Mouse (Mus musculus) forebrain, embryonic 11.5 days (tissue): Measurements from ENCODE around the gene Gm4131. TPM values are rescaled to one million over a fixed set of nuclear protein-coding genes. Genes with fewer than 3 reads are reported as not detected.

Experiments used
- ATAC-seq: fragments of 200-750 bp; cut with Nextera tagmentation; replicated peaks from 2 replicates; pipeline ENCODE4 v1.8.0; 2017; ENCODE audit warnings: moderate TSS enrichment; ENCODE audit not compliant: low FRiP score
- DNase-seq: peaks from one replicate; pipeline ENCODE4 v3.0.0-alpha.2; 2017; ENCODE audit warnings: low spot score
- H3K27ac ChIP-seq: fragments of 300-500 bp; sonication (generic); 2 replicates; pipeline ENCODE4 v1.5.1; 2014; ENCODE audit warnings: low read depth, low read length
- H3K27me3 ChIP-seq: fragments of 300-500 bp; sonication (generic); 2 replicates; pipeline ENCODE4 v1.6.1; 2014; ENCODE audit warnings: mild to moderate bottlenecking, low read length, mixed read lengths; ENCODE audit not compliant: control insufficient read depth, insufficient read depth
- H3K36me3 ChIP-seq: fragments of 300-500 bp; sonication (generic); 2 replicates; pipeline ENCODE4 v1.6.1; 2014; ENCODE audit warnings: mild to moderate bottlenecking, low read length, moderate library complexity, mixed read lengths; ENCODE audit not compliant: control insufficient read depth, insufficient read depth
- H3K4me1 ChIP-seq: fragments of 300-500 bp; sonication (generic); replicated peaks from 2 replicates; pipeline ENCODE4 v1.6.1; 2014; ENCODE audit warnings: low read length, mixed read lengths; ENCODE audit not compliant: control insufficient read depth, insufficient read depth
- H3K4me2 ChIP-seq: fragments of 300-500 bp; sonication (generic); 2 replicates; pipeline ENCODE4 v1.6.1; 2014; ENCODE audit warnings: low read depth, mild to moderate bottlenecking, low read length, moderate library complexity, mixed read lengths; ENCODE audit not compliant: severe bottlenecking
- H3K4me3 ChIP-seq: fragments of 300-500 bp; sonication (generic); 2 replicates; pipeline ENCODE4 v1.5.1; 2014; ENCODE audit warnings: low read depth, low read length
- H3K9ac ChIP-seq: fragments of 300-500 bp; sonication (generic); 2 replicates; pipeline ENCODE4 v1.6.1; 2014; ENCODE audit warnings: low read length
- H3K9me3 ChIP-seq: fragments of 300-500 bp; sonication (generic); 2 replicates; pipeline ENCODE4 v1.6.1; 2016; ENCODE audit warnings: low read length, mixed read lengths; ENCODE audit not compliant: control insufficient read depth
- WGBS: fragments of 180-500 bp; shearing (Covaris S2); extraction: QIAGEN DNeasy Blood & Tissue Kit; methylation state at CpG from one replicate; pipeline ENCODE4 v1.1.7; 2014; 5-methylcytosine and 5-hydroxymethylcytosine counted together
- polyA plus RNA-seq: library from polyadenylated mRNA; unstranded; fragments of >200 nt; fragmentation: Nextera tagmentation; extraction: Ambion mirVana; gene quantifications from 2 replicates; pipeline ENCODE4 v1.2.1, GENCODE M21; 2014

The Gm4131 gene
- polyA plus RNA-seq, 1 experiment from 2014 or later: not detected

- Histone ChIP-seq H3K27me3 (no peaks in the 10 kb centered on the region), H3K36me3 (no peaks in the 10 kb centered on the region), H3K4me2 (no peak overlapping the region), H3K4me3 (no peak overlapping the region), H3K4me1 (no peaks in the 10 kb centered on the region), H3K9me3 (no peaks in the 10 kb centered on the region), H3K9ac (no peak overlapping the region), H3K27ac (no peak overlapping the region)
- ATAC-seq: no peak
- 82% methylated on average over 5 of the region's 5 CpGs for WGBS
- no peak for DNase-seq
Observed at GRCm38 (mm10) chr14:62493456-62493855, 73.3 kb downstream of the Gm4131 start.

- H3K36me3 ChIP-seq: no peaks in the 10 kb centered on the region
- no peak overlapping the region for H3K4me2 ChIP-seq
- WGBS: 39% methylated on average over 16 of the region's 16 CpGs
- no peak overlapping the region for H3K4me3 ChIP-seq
- H3K4me1 ChIP-seq: no peaks in the 10 kb centered on the region
- H3K9me3 ChIP-seq: no peaks in the 10 kb centered on the region
- H3K27ac ChIP-seq: no peak overlapping the region
- H3K27me3 ChIP-seq: no peaks in the 10 kb centered on the region
- ATAC-seq (peak; percentile 64; the same call in 1 of the 2 replicates), DNase-seq (peak; percentile 87)
- no peak overlapping the region for H3K9ac ChIP-seq
Observed at GRCm38 (mm10) chr14:62492196-62492850, 74.4 kb downstream of the Gm4131 start.

DNA sequence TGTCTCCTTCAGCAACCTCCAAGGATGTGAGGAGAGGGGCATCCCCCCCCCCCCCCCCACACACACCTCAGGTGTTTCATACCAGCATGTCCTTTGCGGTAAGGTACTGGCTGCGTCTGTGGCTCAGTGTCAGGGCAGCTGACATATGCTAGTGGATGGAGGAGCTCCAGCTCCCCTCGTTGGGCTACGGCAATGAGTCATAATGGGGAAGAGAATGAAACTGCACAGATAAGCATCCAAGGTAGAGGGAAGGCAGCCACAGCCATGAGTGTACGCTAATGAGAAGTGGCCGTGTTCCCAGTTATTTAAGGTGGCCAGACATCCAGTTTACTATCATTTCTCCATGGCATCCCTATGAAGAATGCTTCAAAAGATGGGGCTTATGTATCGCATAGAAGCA is 78.5 kb downstream of the Gm4131 start:
- DNase-seq: no peak
- Histone ChIP-seq H3K4me3 (no peak overlapping the region), H3K4me1 (no peaks in the 10 kb centered on the region), H3K27me3 (no peaks in the 10 kb centered on the region), H3K4me2 (no peak overlapping the region), H3K9me3 (no peaks in the 10 kb centered on the region), H3K36me3 (no peaks in the 10 kb centered on the region), H3K9ac (no peak overlapping the region), H3K27ac (no peak overlapping the region)
- no peak for ATAC-seq
- 93% methylated on average over 7 of the region's 7 CpGs for WGBS

- ATAC-seq (no peak), DNase-seq (no peak)
- WGBS: 63% methylated on average over 8 of the region's 8 CpGs
Observed at GRCm38 (mm10) chr14:62481381-62481780, 85.3 kb downstream of the Gm4131 start.

GRCm38 (mm10) chr14:62479395-62479794 is 87.3 kb downstream of the Gm4131 start:
- 68% methylated on average over 6 of the region's 6 CpGs for WGBS
- ATAC-seq (no peak), DNase-seq (no peak)
- Histone ChIP-seq H3K4me1 (no peaks in the 10 kb centered on the region), H3K9me3 (no peaks in the 10 kb centered on the region), H3K27ac (no peak overlapping the region), H3K36me3 (no peaks in the 10 kb centered on the region), H3K4me3 (no peak overlapping the region), H3K9ac (no peak overlapping the region), H3K27me3 (no peaks in the 10 kb centered on the region), H3K4me2 (no peak overlapping the region)

More at GRCm38 (mm10) chr14:62481381-62481780, 85.3 kb downstream of the Gm4131 start:
- no peaks in the 10 kb centered on the region for H3K9me3 ChIP-seq
- no peak overlapping the region for H3K27ac ChIP-seq
- H3K9ac ChIP-seq: no peak overlapping the region
- H3K4me1 ChIP-seq: no peaks in the 10 kb centered on the region
- no peak overlapping the region for H3K4me2 ChIP-seq
- H3K36me3 ChIP-seq: no peaks in the 10 kb centered on the region
- H3K4me3 ChIP-seq: no peak overlapping the region
- no peaks in the 10 kb centered on the region for H3K27me3 ChIP-seq

DNA sequence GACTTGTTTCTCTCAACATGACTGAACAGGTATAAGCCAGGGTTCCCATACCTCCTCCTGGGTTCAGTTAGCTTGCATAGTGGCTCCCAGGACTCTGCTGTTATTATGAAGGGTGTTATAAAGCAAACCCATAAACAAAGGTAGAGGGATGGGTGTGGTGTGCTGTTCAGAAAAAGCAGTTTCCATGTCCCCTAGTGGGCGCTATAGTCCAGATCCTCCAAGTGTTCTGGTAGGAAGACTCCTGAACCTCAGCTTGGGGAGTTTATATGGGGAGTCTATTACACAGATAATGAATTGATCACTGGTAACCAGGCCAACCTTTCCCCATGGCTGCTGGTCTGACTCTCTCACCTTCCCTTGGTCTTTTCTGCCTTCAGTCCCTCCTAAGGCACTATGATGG is 92.2 kb downstream of the Gm4131 start:
- no peaks in the 10 kb centered on the region for H3K4me1 ChIP-seq
- no peak for ATAC-seq
- H3K27ac ChIP-seq: no peak overlapping the region
- no peak overlapping the region for H3K4me3 ChIP-seq
- no peak for DNase-seq
- no peaks in the 10 kb centered on the region for H3K9me3 ChIP-seq
- H3K9ac ChIP-seq: no peak overlapping the region
- 54% methylated on average over 1 of the region's 1 CpGs for WGBS
- H3K27me3 ChIP-seq: no peaks in the 10 kb centered on the region
- no peaks in the 10 kb centered on the region for H3K36me3 ChIP-seq
- H3K4me2 ChIP-seq: no peak overlapping the region

DNA sequence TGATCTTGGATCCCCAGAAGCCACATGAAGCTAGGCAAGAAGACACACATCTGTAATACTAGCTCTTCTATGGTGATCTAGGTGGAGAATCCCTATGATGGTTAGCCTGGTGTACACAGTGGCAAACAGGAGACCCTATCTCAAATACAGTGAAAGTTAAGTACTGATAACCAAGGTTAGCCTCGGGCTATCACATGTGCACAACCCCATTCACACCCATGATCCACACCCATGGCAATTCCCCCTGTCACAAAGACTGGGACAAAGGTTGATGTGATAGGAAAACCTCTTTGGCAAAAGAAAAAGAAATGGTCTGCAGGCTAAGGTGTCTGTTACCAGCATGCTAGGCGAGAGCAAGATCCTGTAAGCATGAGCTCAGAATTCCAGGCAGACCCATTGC is 94.7 kb downstream of the Gm4131 start:
- DNase-seq (no peak), ATAC-seq (no peak)
- H3K4me2 ChIP-seq: no peak overlapping the region
- no peak overlapping the region for H3K27ac ChIP-seq
- no peaks in the 10 kb centered on the region for H3K4me1 ChIP-seq
- 81% methylated on average over 2 of the region's 2 CpGs for WGBS
- no peaks in the 10 kb centered on the region for H3K27me3 ChIP-seq
- no peaks in the 10 kb centered on the region for H3K36me3 ChIP-seq
- no peaks in the 10 kb centered on the region for H3K9me3 ChIP-seq
- H3K4me3 ChIP-seq: no peak overlapping the region
- no peak overlapping the region for H3K9ac ChIP-seq

DNA sequence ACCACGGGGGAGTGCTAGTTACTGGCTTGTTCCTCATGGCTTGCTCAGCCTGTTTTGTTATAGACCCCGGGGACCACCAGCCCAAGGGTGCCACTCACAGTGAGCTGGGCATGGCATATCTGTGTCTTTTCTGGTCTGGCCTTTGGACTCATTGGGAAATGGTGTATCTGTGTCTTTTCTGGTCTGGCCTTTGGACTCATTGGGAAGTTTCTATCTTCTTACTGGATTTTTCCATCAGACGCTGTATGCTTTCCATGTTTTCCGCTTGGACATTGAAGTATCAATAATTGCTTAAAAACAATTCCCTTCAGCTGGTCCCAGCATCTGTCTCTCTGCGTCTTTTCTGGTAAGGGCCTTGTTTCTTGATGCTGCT is 98.0 kb downstream of the Gm4131 start:
- DNase-seq: no peak
- no peak for ATAC-seq
- 91% methylated on average over 5 of the region's 5 CpGs for WGBS
- Histone ChIP-seq H3K9ac (no peak overlapping the region), H3K4me1 (no peaks in the 10 kb centered on the region), H3K27me3 (0 out of 2 replicates have a peak, but pooled peaks cover 2% of the 10 kb centered on the region), H3K36me3 (no peaks in the 10 kb centered on the region), H3K27ac (no peak overlapping the region), H3K4me2 (no peak overlapping the region), H3K4me3 (no peak overlapping the region), H3K9me3 (no peaks in the 10 kb centered on the region)

DNA sequence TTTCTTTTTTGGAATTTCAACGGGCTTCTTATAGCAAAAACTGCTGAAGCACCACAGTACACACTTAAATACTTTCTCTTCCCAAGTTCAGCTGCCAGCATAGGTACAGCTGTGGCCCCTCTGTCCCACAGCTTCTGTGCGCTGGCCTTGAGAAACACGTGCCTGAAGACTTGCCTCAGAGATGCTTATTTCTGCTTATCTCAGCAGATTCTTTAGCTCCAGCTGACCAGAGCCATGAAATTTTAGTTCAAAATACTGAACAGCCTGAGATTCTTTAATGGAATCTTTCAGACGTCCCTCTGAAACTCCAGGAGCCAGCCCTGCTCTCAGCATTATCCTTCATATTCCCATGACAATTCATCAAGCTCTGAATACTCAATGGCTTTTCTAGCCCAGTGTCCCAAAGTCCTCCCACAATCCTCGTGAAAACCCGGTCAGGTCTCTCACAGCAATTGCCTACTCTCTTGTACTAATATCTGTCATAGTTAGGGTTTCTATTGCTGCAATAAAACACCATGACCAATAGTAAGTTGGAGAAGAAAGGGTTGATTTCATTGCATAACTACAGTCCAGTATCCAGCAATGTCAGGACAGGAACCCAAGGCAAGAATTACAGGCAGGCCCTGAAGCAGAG is 98.5 kb downstream of the Gm4131 start:
- 0 out of 2 replicates have a peak, but pooled peaks cover 2% of the 10 kb centered on the region for H3K27me3 ChIP-seq
- no peak overlapping the region for H3K4me3 ChIP-seq
- H3K36me3 ChIP-seq: no peaks in the 10 kb centered on the region
- no peak overlapping the region for H3K9ac ChIP-seq
- ATAC-seq: no peak
- no peaks in the 10 kb centered on the region for H3K4me1 ChIP-seq
- no peak overlapping the region for H3K27ac ChIP-seq
- no peak for DNase-seq
- no peaks in the 10 kb centered on the region for H3K9me3 ChIP-seq
- 83% methylated on average over 6 of the region's 6 CpGs for WGBS
- H3K4me2 ChIP-seq: no peak overlapping the region
